Mouse (Mus musculus) NIH3T3 (cell line): ENCODE results near the gene Cd59a.
"Not testable (repeated sequence)": the region's sequence is repeated elsewhere in the genome, so short reads cannot be mapped to it uniquely, and the experiment has no call there.

Experiments used
- DNase-seq: peaks from one replicate; pipeline ENCODE4 v3.0.0-alpha.2; 2012; ENCODE audit warnings: low read depth

Gene Cd59a

GRCm38 (mm10) chr2:104109021-104109420 is 13.4 kb downstream of the Cd59a start:
- not testable (repeated sequence) for DNase-seq

- DNase-seq, result no peak
Measured at GRCm38 (mm10) chr2:104109528-104109927, 13.9 kb downstream of the Cd59a start.

GRCm38 (mm10) chr2:104110031-104110430 is 14.4 kb downstream of the Cd59a start:
- DNase-seq, result no peak

- not testable (repeated sequence) for DNase-seq
Measured at GRCm38 (mm10) chr2:104111170-104111797, 15.7 kb downstream of the Cd59a start.

DNA sequence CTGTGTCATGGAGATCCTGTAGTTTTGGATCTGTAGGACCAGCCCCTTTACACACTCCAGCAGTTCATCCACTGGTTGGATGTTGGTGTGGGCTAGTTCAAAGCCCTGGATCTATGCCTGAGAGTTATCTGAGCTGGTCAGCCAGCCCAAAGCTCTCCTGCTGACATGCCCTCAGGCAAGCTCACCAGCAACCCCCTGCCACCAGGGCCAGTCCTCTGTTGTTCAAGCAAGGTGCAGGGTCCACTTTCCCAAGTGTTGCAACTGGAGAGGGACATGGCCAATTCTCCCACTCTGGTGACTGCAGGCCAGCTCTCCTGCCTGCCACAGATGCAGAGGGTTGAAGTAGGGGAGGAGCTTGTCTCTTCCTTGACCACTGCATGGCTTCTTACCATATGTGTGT is 18.0 kb downstream of the Cd59a start:
- not testable (repeated sequence) for DNase-seq

DNA sequence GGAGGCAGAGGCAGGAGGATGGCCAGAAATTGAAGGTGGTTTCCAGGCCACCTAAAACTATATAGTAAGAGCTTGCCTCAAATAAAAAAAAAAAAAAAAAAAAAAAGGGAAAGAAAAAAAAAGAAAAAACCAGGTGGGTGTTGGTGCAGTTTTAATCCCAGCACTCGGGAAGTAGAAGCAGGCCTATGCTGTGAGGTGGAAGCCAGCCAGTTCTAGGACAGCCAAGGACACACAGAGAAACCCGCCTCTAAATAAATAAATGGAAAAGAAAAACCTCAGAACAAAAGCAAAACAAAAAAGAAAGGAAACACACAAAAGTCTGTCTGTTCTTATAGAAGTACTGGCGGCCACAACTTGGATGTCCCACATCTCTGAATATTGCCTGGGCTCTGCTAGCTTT is 19.3 kb downstream of the Cd59a start:
- DNase-seq, result no peak

- DNase-seq, result not testable (repeated sequence)
Measured at GRCm38 (mm10) chr2:104117173-104117572, 21.6 kb downstream of the Cd59a start.

DNA sequence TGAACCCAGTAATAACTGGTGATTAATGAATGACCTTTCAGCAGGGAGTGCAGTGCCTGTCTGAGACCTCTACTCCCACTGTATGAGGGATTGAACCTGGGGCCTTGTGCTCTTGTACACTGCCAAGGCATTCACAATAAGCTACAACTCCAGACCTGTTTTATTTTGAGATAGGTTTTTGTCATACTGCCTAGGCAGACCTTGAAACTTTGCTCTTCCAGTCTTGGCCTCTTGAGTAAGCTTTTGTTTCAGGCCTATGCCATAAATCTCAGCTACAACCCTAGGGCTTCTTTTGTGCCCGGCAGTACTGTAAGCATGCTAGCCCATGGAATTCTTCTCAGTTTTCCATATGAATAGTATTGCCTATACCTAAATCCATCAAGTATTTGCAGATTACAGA is 23.5 kb downstream of the Cd59a start:
- no peak for DNase-seq

GRCm38 (mm10) chr2:104120312-104120711 is 24.7 kb downstream of the Cd59a start:
- no peak for DNase-seq

GRCm38 (mm10) chr2:104121681-104122504 is 26.3 kb downstream of the Cd59a start:
- no peak for DNase-seq

DNA sequence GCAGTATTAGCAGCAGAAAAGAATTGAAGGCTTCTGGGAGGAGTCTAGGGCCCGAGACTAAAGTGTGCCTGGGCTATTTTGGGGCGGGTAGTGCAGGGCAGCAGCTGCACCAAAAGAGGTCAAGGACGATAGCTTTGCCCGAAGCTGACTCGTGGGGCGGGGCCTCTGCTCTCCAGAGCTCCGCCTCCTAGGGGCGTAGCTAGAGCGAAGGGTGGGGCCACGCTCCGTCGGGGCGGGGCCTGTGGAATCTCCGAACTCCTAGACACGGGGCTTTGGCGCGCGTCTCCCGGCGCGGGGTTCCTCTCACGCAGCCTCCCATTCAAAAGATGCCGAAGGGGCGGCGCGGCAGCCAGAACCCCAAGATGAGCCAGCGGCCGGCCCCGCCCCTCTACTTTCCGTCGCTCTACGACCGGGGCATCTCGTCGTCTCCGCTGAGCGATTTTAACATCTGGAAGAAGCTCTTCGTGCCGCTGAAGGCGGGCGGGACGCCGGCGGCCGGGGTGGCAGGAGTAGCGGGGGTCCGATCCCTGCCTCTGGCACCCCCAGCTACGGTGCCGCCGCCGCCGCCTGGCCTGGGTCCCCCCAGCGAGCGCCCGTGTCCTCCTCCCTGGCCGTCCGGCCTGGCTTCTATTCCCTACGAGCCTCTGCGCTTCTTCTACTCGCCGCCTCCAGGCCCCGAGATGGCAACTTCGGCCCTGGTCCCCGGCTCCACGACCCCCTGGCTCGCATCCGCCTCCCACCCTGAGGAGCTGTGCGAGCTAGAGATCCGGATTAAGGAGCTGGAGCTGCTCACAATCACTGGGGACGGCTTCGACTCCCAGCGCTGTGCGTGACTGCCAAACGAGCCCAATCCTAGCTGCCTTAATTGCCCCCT is 27.1 kb downstream of the Cd59a start, which contains the start of gene A930018P22Rik:
A930018P22Rik (plus strand) TSS at position 265 of the 874 bp plus-strand sequence.
- DNase-seq, result peak; percentile 92

DNA sequence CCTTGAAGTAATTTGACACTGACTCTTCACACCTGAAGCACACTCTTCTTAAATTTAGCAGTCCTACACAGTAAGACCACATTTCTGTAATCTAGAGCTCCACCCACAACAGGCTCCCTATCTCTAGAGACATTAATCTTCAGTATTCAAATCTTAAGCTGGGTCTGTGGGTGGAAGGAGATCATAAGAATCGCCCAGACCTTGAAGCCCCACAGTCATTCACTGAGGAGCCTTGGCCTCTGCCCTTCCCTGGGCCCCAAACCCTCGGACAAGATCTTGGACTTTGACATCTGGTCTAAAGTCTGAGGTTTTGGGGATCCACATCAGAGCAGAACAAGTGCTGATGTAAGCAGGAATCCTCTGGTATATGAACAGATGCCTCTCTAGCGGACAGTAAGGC is 27.9 kb downstream of the Cd59a start:
- no peak for DNase-seq

- DNase-seq, result no peak
Measured at GRCm38 (mm10) chr2:104124071-104124470, 28.5 kb downstream of the Cd59a start.

GRCm38 (mm10) chr2:104128803-104129531 is 33.4 kb downstream of the Cd59a start:
- no peak for DNase-seq

- DNase-seq, result no peak
Measured at GRCm38 (mm10) chr2:104130165-104130564, 34.6 kb downstream of the Cd59a start.

DNA sequence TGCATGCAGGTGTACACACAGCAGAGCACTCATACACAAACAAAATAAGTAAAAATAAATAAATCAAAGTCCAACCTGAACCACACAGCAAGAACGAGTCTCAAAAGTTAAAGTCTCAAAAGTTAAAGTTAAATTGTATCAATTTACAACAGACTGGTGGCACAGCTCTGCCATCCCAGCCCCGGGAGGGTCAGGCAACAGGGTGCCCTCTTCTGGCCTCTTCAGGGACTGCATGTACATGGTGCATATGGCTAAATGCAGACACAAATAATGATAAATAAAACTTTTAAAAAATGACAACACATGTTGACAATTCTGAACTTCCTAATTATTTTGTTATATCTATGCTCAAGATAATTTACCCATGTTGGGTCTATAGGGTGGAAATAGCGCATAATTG is 35.4 kb downstream of the Cd59a start:
- DNase-seq, result peak; percentile 51

- DNase-seq, result no peak
Measured at GRCm38 (mm10) chr2:104132266-104132859, 36.8 kb downstream of the Cd59a start.

GRCm38 (mm10) chr2:104133042-104133810 is 37.6 kb downstream of the Cd59a start:
- DNase-seq, result no peak

GRCm38 (mm10) chr2:104134150-104135056 is 38.8 kb downstream of the Cd59a start:
- DNase-seq, result peak; percentile 87
